8 mouse cellular contexts compared by ENCODE assay signal in genomic region chr1:97662324-97662723, GRCm38 (mm10). TPM values are rescaled to one million over a fixed set of nuclear protein-coding genes. Genes with fewer than 3 reads are reported as not detected.
A peak's percentile ranks its signal among the peaks of the same experiment; 100 is the strongest.
DNase-seq lines count a peak whose midpoint lies in the region; ATAC-seq and TF ChIP-seq lines count a peak whose summit lies in the region.

No protein-coding gene starts in this region.

- no peaks in the 10 kb centered on the region for H3K9me3 ChIP-seq in hindbrain, embryonic 11.5 days (ENCODE audit: control insufficient read depth, low read length)
- no peaks in the 10 kb centered on the region for H3K9me3 ChIP-seq in lung, postnatal 0 days (ENCODE audit: low read length)
- no peaks in the 10 kb centered on the region for H3K9me3 ChIP-seq in stomach, embryonic 16.5 days (replicated peaks; ENCODE audit: control insufficient read depth, low read length)

- 16% methylated on average over 7 of the region's 7 CpGs for WGBS in kidney, adult 2 months
- 15% methylated on average over 7 of the region's 7 CpGs for WGBS in bone marrow, adult 2 months
- WGBS in hindbrain, embryonic 11.5 days = 22% methylated on average over 7 of the region's 7 CpGs
- WGBS in lung, postnatal 0 days = 10% methylated on average over 7 of the region's 7 CpGs
- 18% methylated on average over 7 of the region's 7 CpGs for WGBS in stomach, embryonic 16.5 days

- H3K4me2 ChIP-seq in hindbrain, embryonic 11.5 days (replicated peaks; ENCODE audit: low read depth, low read length) = peak overlapping the region; percentile 73
- H3K4me2 ChIP-seq in lung, postnatal 0 days (replicated peaks; ENCODE audit: low read depth, low read length) = peak overlapping the region; percentile 98
- peak overlapping the region; percentile 90 for H3K4me2 ChIP-seq in stomach, embryonic 16.5 days (ENCODE audit: low read depth, low read length)

- TF ChIP-seq POLR2A in kidney, adult 2 months (IDR thresholded peaks at IDR 0.05; ENCODE audit: low read depth, low read length) = no peak
- TF ChIP-seq POLR2A in bone marrow, adult 2 months (IDR thresholded peaks at IDR 0.05; ENCODE audit: borderline replicate concordance, control insufficient read depth, low read depth, low read length) = no peak

- peak overlapping the region; percentile 72 for H3K27ac ChIP-seq in kidney, adult 2 months (ENCODE audit: insufficient read depth, low read depth, low read length)
- H3K27ac ChIP-seq in bone marrow, adult 2 months (ENCODE audit: control insufficient read depth, insufficient read depth, low read depth, low read length, poor library complexity) = peak overlapping the region; percentile 99
- 0 out of 2 replicates have a peak overlapping the region, but pooled peaks have one; percentile 96 for H3K27ac ChIP-seq in hindbrain, embryonic 11.5 days (ENCODE audit: low read depth, low read length)
- H3K27ac ChIP-seq in lung, postnatal 0 days (ENCODE audit: low read length) = peak overlapping the region; percentile 83
- H3K27ac ChIP-seq in stomach, embryonic 16.5 days (ENCODE audit: low read length) = peak overlapping the region; percentile 78

- no peak for DNase-seq in kidney, adult 2 months
- no peak for DNase-seq in kidney, postnatal 14 days
- DNase-seq in hindbrain, embryonic 11.5 days (ENCODE audit: low spot score) = peak; percentile 23
- peak; percentile 54 for DNase-seq in lung, postnatal 0 days (ENCODE audit: low spot score)
- no peak for DNase-seq in layer of hippocampus, adult 8-10 months (ENCODE audit: low spot score in 2 of 2)
- no peak for DNase-seq in right cerebral cortex, adult 2 months (ENCODE audit: low spot score in 2 of 2)

- TF ChIP-seq CTCF in kidney, adult 2 months (conservative IDR thresholded peaks at IDR 0.05; ENCODE audit: insufficient read depth, insufficient read length, low read depth, low read length) = no peak
- TF ChIP-seq CTCF in bone marrow, adult 2 months (IDR thresholded peaks at IDR 0.05; ENCODE audit: control insufficient read depth, insufficient read depth, low read length) = no peak
- no peak for TF ChIP-seq CTCF in lung, postnatal 0 days (IDR thresholded peaks at IDR 0.05)

- peaks cover 13% of the 10 kb centered on the region; the same call in 1 of the 2 replicates for H3K4me1 ChIP-seq in kidney, adult 2 months (ENCODE audit: control insufficient read depth, insufficient read depth, low read length)
- H3K4me1 ChIP-seq in bone marrow, adult 2 months (ENCODE audit: control insufficient read depth, insufficient read depth, low read length) = peaks cover 1% of the 10 kb centered on the region
- H3K4me1 ChIP-seq in hindbrain, embryonic 11.5 days (replicated peaks; ENCODE audit: control insufficient read depth, insufficient read depth, low read length) = no peaks in the 10 kb centered on the region
- peaks cover 4% of the 10 kb centered on the region; the same call in 1 of the 2 replicates for H3K4me1 ChIP-seq in lung, postnatal 0 days (ENCODE audit: insufficient read depth, low read depth, low read length)
- peaks cover 8% of the 10 kb centered on the region; the same call in 1 of the 2 replicates for H3K4me1 ChIP-seq in stomach, embryonic 16.5 days (ENCODE audit: control insufficient read depth, insufficient read depth, low read length)

- ATAC-seq in hindbrain, embryonic 11.5 days (ENCODE audit: low FRiP score) = peak; percentile 17; the same call in 1 of the 2 replicates
- no peak for ATAC-seq in lung, postnatal 0 days
- no peak for ATAC-seq in stomach, embryonic 16.5 days (ENCODE audit: insufficient read depth, low FRiP score)

- peak overlapping the region; percentile 78 for H3K4me3 ChIP-seq in kidney, adult 2 months (ENCODE audit: insufficient read depth, low read depth, low read length)
- H3K4me3 ChIP-seq in bone marrow, adult 2 months (replicated peaks; ENCODE audit: control insufficient read depth, low read depth, low read length) = peak overlapping the region; percentile 97
- H3K4me3 ChIP-seq in hindbrain, embryonic 11.5 days (ENCODE audit: low read depth, low read length) = peak overlapping the region; percentile 92
- peak overlapping the region; percentile 85 for H3K4me3 ChIP-seq in lung, postnatal 0 days (ENCODE audit: low read depth, low read length)
- H3K4me3 ChIP-seq in stomach, embryonic 16.5 days (replicated peaks; ENCODE audit: low read length) = peak overlapping the region; percentile 94

- H3K36me3 ChIP-seq in kidney, adult 2 months (ENCODE audit: control insufficient read depth, insufficient read depth, low read length) = no peaks in the 10 kb centered on the region
- no peaks in the 10 kb centered on the region for H3K36me3 ChIP-seq in hindbrain, embryonic 11.5 days (ENCODE audit: control insufficient read depth, insufficient read depth, low read length)
- H3K36me3 ChIP-seq in lung, postnatal 0 days (ENCODE audit: insufficient read depth, low read length) = no peaks in the 10 kb centered on the region
- H3K36me3 ChIP-seq in stomach, embryonic 16.5 days (ENCODE audit: control insufficient read depth, insufficient read depth, low read length) = no peaks in the 10 kb centered on the region

- peak overlapping the region; percentile 90 for H3K9ac ChIP-seq in hindbrain, embryonic 11.5 days (ENCODE audit: low read depth, low read length)
- peak overlapping the region; percentile 58; the same call in 1 of the 2 replicates for H3K9ac ChIP-seq in lung, postnatal 0 days (replicated peaks; ENCODE audit: low read depth)
- peak overlapping the region; percentile 85 for H3K9ac ChIP-seq in stomach, embryonic 16.5 days (ENCODE audit: low read length)

- no peak for TF ChIP-seq EP300 in lung, postnatal 0 days (IDR thresholded peaks at IDR 0.05)

- H3K27me3 ChIP-seq in kidney, adult 2 months (replicated peaks; ENCODE audit: control insufficient read depth, insufficient read depth, low read length) = no peaks in the 10 kb centered on the region
- H3K27me3 ChIP-seq in hindbrain, embryonic 11.5 days (ENCODE audit: control insufficient read depth, insufficient read depth, low read length) = no peaks in the 10 kb centered on the region
- H3K27me3 ChIP-seq in lung, postnatal 0 days (replicated peaks; ENCODE audit: insufficient read depth, low read length) = no peaks in the 10 kb centered on the region
- no peaks in the 10 kb centered on the region for H3K27me3 ChIP-seq in stomach, embryonic 16.5 days (ENCODE audit: control insufficient read depth, insufficient read depth, low read length)

RNA-seq across cellular contexts. Expression of gene D1Ertd622e, which starts 0.5 kb away (rescaled TPM):
- polyA plus RNA-seq in kidney, adult 2 months (2012; rRNA removed) = 21.2 and 22.8 TPM in 2 replicates
- polyA plus RNA-seq in bone marrow, adult 2 months (2011; ENCODE audit: insufficient read depth, insufficient read length, low replicate concordance, missing spikeins) = 17.1 and 25.1 TPM in 2 replicates
- 32.6 and 40.8 TPM in 2 replicates for polyA plus RNA-seq in hindbrain, embryonic 11.5 days (2014; fragmentation: Nextera tagmentation; extraction: Ambion mirVana)
- polyA plus RNA-seq in lung, postnatal 0 days (2015; fragmentation: Nextera tagmentation; extraction: Ambion mirVana) = 13.2 and 15.4 TPM in 2 replicates
- polyA plus RNA-seq in stomach, embryonic 16.5 days (2015; fragmentation: Nextera tagmentation; extraction: Ambion mirVana) = 20.4 and 22.0 TPM in 2 replicates
- total RNA-seq in layer of hippocampus, adult 8-10 months (2022) = 10 to 100 TPM; 55.2 to 56.6 (median 55.9) TPM

Comparison
In these comparisons a context has a peak if more than half of its experiments do, and no peak if none do; other contexts are left out.
1. DNase-seq: peak in hindbrain, embryonic 11.5 days (single experiment) and lung, postnatal 0 days (single experiment); none in kidney, adult 2 months (single experiment), kidney, postnatal 14 days (single experiment), layer of hippocampus, adult 8-10 months (0 of 2) and right cerebral cortex, adult 2 months (0 of 2).
2. Peak in every context shown above with its lines, with median percentiles within 50 percentile points of each other: H3K27ac ChIP-seq, H3K4me3 ChIP-seq, H3K4me2 ChIP-seq and H3K9ac ChIP-seq.